Mouse (Mus musculus) cerebellum, postnatal 14 days (tissue): ENCODE measurements at regions not wholly inside any gene's neighbourhood (a gene's known extent, or its start where the extent isn't known, plus 50 kb on each side); places are given as distances from the start of the nearest gene placed in this dataset.

Experiments used
- DNase-seq, 2 experiments: peaks; one replicate each; pipeline ENCODE4 v3.0.0; 2021; ENCODE audit warnings: mixed read lengths in 2 of 2

- no peak for DNase-seq
Observed at GRCm38 (mm10) chr10:17008683-17009082, 714.3 kb upstream of the Cited2 start.

- no peak for DNase-seq
Observed at GRCm38 (mm10) chr10:17010047-17010446, 713.0 kb upstream of the Cited2 start.

GRCm38 (mm10) chr10:17011876-17012275 is 711.1 kb upstream of the Cited2 start:
- DNase-seq, result no peak

GRCm38 (mm10) chr10:17012541-17012975 is 710.5 kb upstream of the Cited2 start:
- DNase-seq, result no peak

GRCm38 (mm10) chr10:17014826-17015225 is 708.2 kb upstream of the Cited2 start:
- no peak for DNase-seq

GRCm38 (mm10) chr10:17016854-17017253 is 706.2 kb upstream of the Cited2 start:
- no peak for DNase-seq

GRCm38 (mm10) chr10:17022216-17023158 is 700.5 kb upstream of the Cited2 start:
- DNase-seq, result no peak

GRCm38 (mm10) chr10:17023571-17024293 is 699.3 kb upstream of the Cited2 start:
- DNase-seq, result peak; percentile 44 to 50

- DNase-seq, result no peak
Observed at GRCm38 (mm10) chr10:17024294-17024665, 698.7 kb upstream of the Cited2 start.

- no peak for DNase-seq
Observed at GRCm38 (mm10) chr10:17034892-17035775, 687.9 kb upstream of the Cited2 start.

GRCm38 (mm10) chr10:17038259-17039043 is 684.6 kb upstream of the Cited2 start:
- DNase-seq, result no peak

- no peak for DNase-seq
Observed at GRCm38 (mm10) chr10:17042090-17042489, 680.9 kb upstream of the Cited2 start.

- DNase-seq, result no peak
Observed at GRCm38 (mm10) chr10:17042973-17043372, 680.0 kb upstream of the Cited2 start.

GRCm38 (mm10) chr10:17046765-17047164 is 676.3 kb upstream of the Cited2 start:
- DNase-seq, result no peak

- DNase-seq, result no peak
Observed at GRCm38 (mm10) chr10:17072906-17073305, 650.1 kb upstream of the Cited2 start.

- DNase-seq, result no peak
Observed at GRCm38 (mm10) chr10:17074013-17074401, 649.0 kb upstream of the Cited2 start.

- no peak for DNase-seq
Observed at GRCm38 (mm10) chr10:17074402-17075027, 648.5 kb upstream of the Cited2 start.

GRCm38 (mm10) chr10:17075147-17075546 is 647.9 kb upstream of the Cited2 start:
- no peak for DNase-seq

GRCm38 (mm10) chr10:17075576-17075975 is 647.4 kb upstream of the Cited2 start:
- no peak for DNase-seq

GRCm38 (mm10) chr10:17076186-17076585 is 646.8 kb upstream of the Cited2 start:
- no peak for DNase-seq

- no peak for DNase-seq
Observed at GRCm38 (mm10) chr10:17077580-17077979, 645.4 kb upstream of the Cited2 start.

GRCm38 (mm10) chr10:17080818-17081217 is 642.2 kb upstream of the Cited2 start:
- DNase-seq, result no peak
